Mouse (Mus musculus) kidney, embryonic 15.5 days (tissue): Measurements from ENCODE around the gene Ntrk2. TPM values are rescaled to one million over a fixed set of nuclear protein-coding genes. Genes with fewer than 3 reads are reported as not detected.
A peak's percentile ranks its signal among the peaks of the same experiment; 100 is the strongest.

Source experiments
- ATAC-seq: fragments of 200-750 bp; cut with Nextera tagmentation; replicated peaks from 2 replicates; pipeline ENCODE4 v1.8.0; 2017; ENCODE audit warnings: moderate TSS enrichment; ENCODE audit not compliant: low FRiP score
- H3K27ac ChIP-seq: fragments of 300-500 bp; sonication (generic); 2 replicates; pipeline ENCODE4 v1.5.1; 2015; ENCODE audit warnings: mild to moderate bottlenecking, inconsistent platforms
- H3K27me3 ChIP-seq: fragments of 300-500 bp; sonication (generic); 2 replicates; pipeline ENCODE4 v1.6.1; 2015; ENCODE audit warnings: inconsistent platforms
- H3K36me3 ChIP-seq: fragments of 300-500 bp; sonication (generic); 2 replicates; pipeline ENCODE4 v1.6.1; 2015; ENCODE audit warnings: inconsistent platforms
- H3K4me1 ChIP-seq: fragments of 300-500 bp; sonication (generic); 2 replicates; pipeline ENCODE4 v1.6.1; 2015; ENCODE audit warnings: inconsistent platforms
- H3K4me2 ChIP-seq: fragments of 300-500 bp; sonication (generic); 2 replicates; pipeline ENCODE4 v1.6.1; 2015; ENCODE audit warnings: moderate library complexity, mild to moderate bottlenecking, inconsistent platforms
- H3K4me3 ChIP-seq: fragments of 300-500 bp; sonication (generic); replicated peaks from 2 replicates; pipeline ENCODE4 v1.5.1; 2015; ENCODE audit warnings: mild to moderate bottlenecking, inconsistent platforms
- H3K9ac ChIP-seq: fragments of 300-500 bp; sonication (generic); 2 replicates; pipeline ENCODE4 v1.6.1; 2015; ENCODE audit warnings: mild to moderate bottlenecking, inconsistent platforms
- H3K9me3 ChIP-seq: fragments of 300-500 bp; sonication (generic); replicated peaks from 2 replicates; pipeline ENCODE4 v1.6.1; 2016; ENCODE audit warnings: inconsistent platforms
- WGBS: fragments of 180-500 bp; shearing (Covaris S2); methylation state at CpG from one replicate; pipeline ENCODE4 v1.1.7; 2015; ENCODE audit warnings: mixed read lengths; 5-methylcytosine and 5-hydroxymethylcytosine counted together
- polyA plus RNA-seq: library from polyadenylated mRNA; unstranded; fragments of >200 nt; fragmentation: Nextera tagmentation; extraction: Ambion mirVana; gene quantifications from 2 replicates; pipeline ENCODE4 v1.2.1, GENCODE M21; 2015

The Ntrk2 gene
- polyA plus RNA-seq, 1 experiment from 2014 or later, result 8.6 TPM

DNA sequence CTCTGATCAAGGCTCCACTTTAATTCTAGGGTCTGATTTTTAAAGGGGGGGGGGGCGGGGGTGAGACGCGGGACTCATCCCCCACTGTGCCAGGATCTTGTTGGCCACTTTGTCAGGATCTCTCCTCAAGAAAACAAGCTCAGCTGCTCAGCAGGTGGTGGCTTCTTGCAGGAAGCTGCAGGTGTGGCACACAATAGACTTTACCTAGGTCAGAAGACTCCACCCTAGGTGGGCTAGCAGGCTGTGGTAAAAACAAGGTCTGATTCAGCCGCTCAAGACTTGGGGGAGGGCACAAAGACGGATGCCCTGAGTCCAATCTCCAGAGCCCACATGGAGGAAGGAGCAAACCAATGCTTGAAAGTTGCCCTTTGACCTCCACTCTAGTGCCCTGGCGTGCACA, 148.4 kb downstream of the Ntrk2 start:
- no peak overlapping the region for H3K4me2 ChIP-seq
- 30% methylated on average over 6 of the region's 6 CpGs for WGBS
- peaks cover 5% of the 10 kb centered on the region; the same call in 1 of the 2 replicates for H3K4me1 ChIP-seq
- no peaks in the 10 kb centered on the region for H3K9me3 ChIP-seq
- no peak for ATAC-seq
- no peaks in the 10 kb centered on the region for H3K36me3 ChIP-seq
- H3K27me3 ChIP-seq, result peaks cover 6% of the 10 kb centered on the region; the same call in 1 of the 2 replicates
- H3K27ac ChIP-seq, result no peak overlapping the region
- no peak overlapping the region for H3K4me3 ChIP-seq
- H3K9ac ChIP-seq, result no peak overlapping the region

DNA sequence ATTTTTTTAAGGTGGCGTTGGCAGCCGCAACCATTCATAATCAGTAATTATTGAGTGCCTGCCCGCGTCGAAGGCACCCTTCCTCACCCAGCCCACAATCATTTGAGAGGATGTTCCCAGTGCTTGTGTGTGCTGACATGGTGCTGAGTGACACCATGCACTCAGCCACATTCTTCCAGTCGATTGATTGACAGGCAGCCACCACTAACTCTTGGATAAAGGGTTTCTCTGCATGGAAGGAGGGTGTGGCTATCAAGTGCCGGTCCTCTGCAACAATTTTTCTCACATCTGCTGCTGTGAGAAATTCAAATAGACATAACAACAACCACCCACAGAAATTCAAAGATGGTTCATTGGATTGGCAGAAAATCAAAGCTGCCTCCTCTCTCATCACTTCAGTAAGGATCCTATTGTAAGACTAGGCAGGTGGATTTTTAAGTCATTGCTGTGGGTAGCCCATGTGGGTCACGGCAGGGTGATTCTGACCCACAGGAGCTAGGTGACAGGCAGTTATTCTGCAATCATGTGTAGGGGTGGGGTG, 148.9 kb downstream of the Ntrk2 start:
- H3K4me2 ChIP-seq, result no peak overlapping the region
- ATAC-seq, result no peak
- no peaks in the 10 kb centered on the region for H3K9me3 ChIP-seq
- H3K27ac ChIP-seq, result no peak overlapping the region
- peaks cover 6% of the 10 kb centered on the region; the same call in 1 of the 2 replicates for H3K27me3 ChIP-seq
- H3K4me3 ChIP-seq, result no peak overlapping the region
- WGBS, result 67% methylated on average over 8 of the region's 8 CpGs
- no peak overlapping the region for H3K9ac ChIP-seq
- H3K36me3 ChIP-seq, result no peaks in the 10 kb centered on the region
- peaks cover 5% of the 10 kb centered on the region; the same call in 1 of the 2 replicates for H3K4me1 ChIP-seq

DNA sequence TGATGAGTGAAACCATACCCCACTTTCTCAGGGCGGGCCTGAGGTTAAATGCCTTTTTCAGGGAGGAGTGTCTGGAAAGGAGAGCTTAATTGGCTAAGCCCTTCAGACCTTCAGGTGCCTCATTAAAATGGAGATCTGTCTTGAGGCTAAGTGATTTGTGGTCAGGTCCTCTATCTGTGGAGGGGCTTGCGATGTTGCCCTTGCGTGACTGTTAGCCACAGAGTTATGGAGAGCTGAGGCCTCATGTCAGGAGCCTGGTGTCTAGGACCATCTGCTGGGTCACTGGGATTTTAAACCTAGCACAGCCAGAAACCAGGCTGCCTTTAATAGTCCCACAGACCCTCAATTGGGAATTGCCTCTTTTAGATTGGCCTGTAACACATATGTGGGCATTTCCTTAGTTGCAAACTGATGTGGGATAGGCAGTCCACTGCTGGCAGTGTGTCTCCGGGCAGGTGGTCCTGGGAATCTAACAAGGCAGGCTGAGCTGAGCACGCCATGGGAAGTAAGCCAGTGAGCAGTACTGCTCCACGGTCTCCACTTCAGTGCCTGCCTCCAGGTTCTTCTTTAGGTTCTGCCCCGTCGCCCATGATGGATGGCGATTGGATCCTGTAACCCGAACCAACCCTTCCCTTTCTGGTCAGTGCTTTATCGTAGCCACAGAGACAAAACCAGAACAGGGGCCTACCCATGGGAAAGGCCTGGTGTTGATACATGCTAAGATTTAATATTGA, 152.0 kb downstream of the Ntrk2 start:
- ATAC-seq, result peak; percentile 77
- H3K4me1 ChIP-seq, result peaks cover 5% of the 10 kb centered on the region; the same call in 1 of the 2 replicates
- no peak overlapping the region for H3K9ac ChIP-seq
- no peaks in the 10 kb centered on the region for H3K36me3 ChIP-seq
- peaks cover 6% of the 10 kb centered on the region; the same call in 1 of the 2 replicates for H3K27me3 ChIP-seq
- H3K9me3 ChIP-seq, result no peaks in the 10 kb centered on the region
- H3K27ac ChIP-seq, result peak overlapping the region; percentile 41
- H3K4me2 ChIP-seq, result no peak overlapping the region
- 42% methylated on average over 11 of the region's 11 CpGs for WGBS
- no peak overlapping the region for H3K4me3 ChIP-seq

DNA sequence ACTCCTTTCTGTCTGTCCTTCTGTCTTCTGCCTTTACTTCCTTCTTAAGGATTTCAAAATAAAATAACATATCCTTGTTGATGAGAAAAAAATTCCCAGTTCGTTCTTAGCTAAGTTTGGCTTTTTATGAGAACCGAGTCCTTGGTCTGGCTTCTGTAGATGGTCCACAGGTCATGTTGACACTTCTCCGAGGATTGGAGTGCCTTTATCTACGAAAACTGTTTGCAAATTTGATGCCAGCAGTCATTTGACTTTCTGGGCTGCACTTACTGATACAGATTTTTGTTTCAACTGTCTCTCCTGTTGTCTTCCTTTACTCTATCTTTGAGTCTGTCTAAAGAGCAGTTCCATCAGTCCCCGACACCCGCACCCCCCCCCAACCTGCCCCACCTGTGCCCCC, 154.0 kb downstream of the Ntrk2 start:
- no peak overlapping the region for H3K9ac ChIP-seq
- H3K4me3 ChIP-seq, result no peak overlapping the region
- no peaks in the 10 kb centered on the region for H3K36me3 ChIP-seq
- no peaks in the 10 kb centered on the region for H3K9me3 ChIP-seq
- no peak overlapping the region for H3K27ac ChIP-seq
- ATAC-seq, result no peak
- peaks cover 5% of the 10 kb centered on the region; the same call in 1 of the 2 replicates for H3K4me1 ChIP-seq
- no peak overlapping the region for H3K4me2 ChIP-seq
- WGBS, result 82% methylated on average over 6 of the region's 6 CpGs
- H3K27me3 ChIP-seq, result peaks cover 3% of the 10 kb centered on the region; the same call in 1 of the 2 replicates

DNA sequence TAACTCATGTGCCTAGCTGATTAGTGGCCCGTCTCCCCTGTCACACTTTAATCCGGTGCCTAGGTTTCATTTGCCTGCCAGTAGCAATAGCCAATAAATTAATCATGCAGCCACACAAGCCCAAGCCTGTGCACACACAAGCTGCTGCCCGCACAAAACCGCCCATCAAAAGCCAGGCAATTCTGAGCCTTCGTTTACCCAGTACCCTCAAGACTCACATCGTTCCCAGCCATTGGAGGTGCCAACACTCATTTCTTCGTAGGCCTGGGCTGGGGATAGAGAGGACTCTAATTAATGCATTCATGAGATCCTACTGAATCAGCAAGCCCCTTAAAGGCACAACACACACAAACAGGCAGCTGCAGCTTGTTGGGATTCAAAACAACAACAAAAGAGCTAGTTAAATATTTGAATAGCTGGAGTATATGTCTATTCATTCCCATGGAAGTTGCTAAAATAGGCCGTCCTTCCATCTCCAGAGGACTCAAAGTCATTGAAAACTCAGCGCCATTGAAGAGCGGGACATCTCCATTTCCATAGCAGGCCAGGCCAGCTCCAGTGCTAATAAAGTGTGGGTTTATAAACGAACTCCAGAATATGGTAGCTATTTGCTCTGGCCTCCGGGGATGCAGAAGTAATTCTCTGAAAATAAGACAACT, 158.5 kb downstream of the Ntrk2 start:
- Histone ChIP-seq H3K4me2 (no peak overlapping the region), H3K9me3 (no peaks in the 10 kb centered on the region), H3K4me1 (no peaks in the 10 kb centered on the region), H3K4me3 (no peak overlapping the region), H3K27ac (no peak overlapping the region), H3K36me3 (no peaks in the 10 kb centered on the region), H3K27me3 (no peaks in the 10 kb centered on the region), H3K9ac (no peak overlapping the region)
- WGBS, result 59% methylated on average over 12 of the region's 12 CpGs
- ATAC-seq, result no peak

DNA sequence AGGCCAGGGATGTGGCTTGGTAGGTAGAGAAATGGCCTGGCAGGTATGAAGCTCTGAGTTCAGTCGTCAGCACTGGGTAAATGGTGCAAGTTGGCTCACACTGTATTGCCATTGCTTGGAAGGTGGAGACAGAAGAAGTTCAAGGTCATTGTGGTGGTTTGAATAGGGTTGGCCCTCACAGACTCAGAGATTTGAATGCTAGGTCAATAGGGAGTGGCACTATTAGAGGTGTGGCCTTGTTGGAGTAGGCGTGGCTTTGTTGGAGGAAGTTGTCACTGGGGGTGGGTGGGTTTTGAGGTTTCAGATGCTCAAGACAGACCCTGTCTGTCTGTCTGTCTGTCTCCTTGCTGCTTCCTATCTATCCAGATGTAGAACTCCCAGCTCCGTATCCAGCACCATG, 159.5 kb downstream of the Ntrk2 start:
- no peak overlapping the region for H3K4me3 ChIP-seq
- no peak overlapping the region for H3K4me2 ChIP-seq
- H3K9me3 ChIP-seq, result no peaks in the 10 kb centered on the region
- H3K27ac ChIP-seq, result no peak overlapping the region
- no peaks in the 10 kb centered on the region for H3K4me1 ChIP-seq
- ATAC-seq, result no peak
- no peak overlapping the region for H3K9ac ChIP-seq
- 89% methylated on average over 3 of the region's 3 CpGs for WGBS
- no peaks in the 10 kb centered on the region for H3K36me3 ChIP-seq
- no peaks in the 10 kb centered on the region for H3K27me3 ChIP-seq

DNA sequence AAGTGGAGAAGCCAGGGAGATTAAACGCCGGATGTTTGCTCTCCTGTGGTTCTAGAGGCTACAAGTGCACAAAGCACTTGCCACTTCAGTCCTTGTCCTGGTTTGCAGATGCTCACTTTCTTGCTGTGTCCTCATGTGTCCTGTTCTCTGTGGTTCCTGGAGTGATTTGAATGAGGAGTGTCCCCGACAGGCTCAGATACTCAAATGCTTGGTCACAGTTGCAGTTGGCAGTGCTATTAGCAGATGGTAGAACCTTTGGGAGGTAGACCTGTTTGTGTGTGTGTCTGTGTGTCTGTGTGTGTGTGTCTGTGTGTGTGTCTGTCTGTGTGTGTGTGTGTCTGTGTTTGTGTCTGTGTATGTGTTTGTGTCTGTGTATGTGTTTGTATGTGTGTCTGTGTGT, 160.1 kb downstream of the Ntrk2 start:
- no peaks in the 10 kb centered on the region for H3K9me3 ChIP-seq
- H3K36me3 ChIP-seq, result no peaks in the 10 kb centered on the region
- 86% methylated on average over 3 of the region's 3 CpGs for WGBS
- no peak for ATAC-seq
- 0 out of 2 replicates have a peak, but pooled peaks cover 1% of the 10 kb centered on the region for H3K4me1 ChIP-seq
- H3K27ac ChIP-seq, result no peak overlapping the region
- H3K9ac ChIP-seq, result no peak overlapping the region
- H3K4me3 ChIP-seq, result no peak overlapping the region
- no peaks in the 10 kb centered on the region for H3K27me3 ChIP-seq
- no peak overlapping the region for H3K4me2 ChIP-seq

DNA sequence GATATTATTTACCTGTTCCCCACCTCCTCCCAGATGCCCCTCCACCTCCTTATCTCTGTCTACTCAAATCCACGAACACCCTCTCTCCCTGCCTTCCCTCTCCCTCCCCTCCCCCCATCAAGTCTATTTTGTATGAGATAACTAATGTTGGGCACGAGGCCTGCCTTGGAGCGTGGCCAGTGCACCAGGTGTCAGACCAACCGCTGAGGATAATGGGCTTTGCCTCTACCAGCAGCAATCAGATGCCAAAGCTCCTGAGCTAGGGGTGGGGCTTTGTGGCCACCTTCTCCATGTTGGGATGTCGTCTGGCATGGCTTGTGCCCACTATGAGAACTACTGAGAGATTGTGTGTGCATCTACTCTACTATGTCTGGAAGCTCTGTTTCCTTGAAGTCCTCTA, 161.8 kb downstream of the Ntrk2 start:
- Histone ChIP-seq H3K4me3 (no peak overlapping the region), H3K9me3 (no peaks in the 10 kb centered on the region), H3K4me2 (no peak overlapping the region), H3K27ac (no peak overlapping the region), H3K27me3 (no peaks in the 10 kb centered on the region), H3K4me1 (0 out of 2 replicates have a peak, but pooled peaks cover 4% of the 10 kb centered on the region), H3K9ac (no peak overlapping the region), H3K36me3 (no peaks in the 10 kb centered on the region)
- ATAC-seq, result no peak
- 69% methylated on average over 5 of the region's 5 CpGs for WGBS

DNA sequence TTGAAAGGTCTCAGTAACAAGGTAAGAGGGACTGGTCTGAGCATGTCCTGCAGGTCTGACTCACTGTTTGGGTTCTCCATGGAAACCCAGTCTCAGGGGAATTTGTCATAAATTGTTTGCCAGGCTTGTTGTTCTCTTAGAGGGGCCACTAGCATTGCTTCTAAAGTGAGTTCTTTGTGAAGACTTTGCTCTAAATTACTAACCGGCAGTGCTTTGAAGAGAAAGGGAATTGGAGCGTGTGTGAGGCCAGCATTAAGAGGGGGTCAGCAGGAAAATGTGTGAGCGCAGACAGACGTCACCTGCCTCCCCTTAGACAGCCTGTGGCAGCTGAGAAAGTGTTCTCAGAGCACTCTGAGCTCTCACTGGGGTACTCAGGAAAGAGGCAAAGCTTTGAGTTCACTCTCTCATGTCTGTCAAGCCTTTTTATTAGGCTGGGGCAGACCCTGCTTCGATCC, 165.1 kb downstream of the Ntrk2 start:
- Histone ChIP-seq H3K36me3 (no peaks in the 10 kb centered on the region), H3K4me3 (no peak overlapping the region), H3K9ac (no peak overlapping the region), H3K27me3 (no peaks in the 10 kb centered on the region), H3K27ac (no peak overlapping the region), H3K4me1 (peaks cover 10% of the 10 kb centered on the region), H3K9me3 (no peaks in the 10 kb centered on the region), H3K4me2 (no peak overlapping the region)
- 25% methylated on average over 5 of the region's 5 CpGs for WGBS
- ATAC-seq, result no peak

DNA sequence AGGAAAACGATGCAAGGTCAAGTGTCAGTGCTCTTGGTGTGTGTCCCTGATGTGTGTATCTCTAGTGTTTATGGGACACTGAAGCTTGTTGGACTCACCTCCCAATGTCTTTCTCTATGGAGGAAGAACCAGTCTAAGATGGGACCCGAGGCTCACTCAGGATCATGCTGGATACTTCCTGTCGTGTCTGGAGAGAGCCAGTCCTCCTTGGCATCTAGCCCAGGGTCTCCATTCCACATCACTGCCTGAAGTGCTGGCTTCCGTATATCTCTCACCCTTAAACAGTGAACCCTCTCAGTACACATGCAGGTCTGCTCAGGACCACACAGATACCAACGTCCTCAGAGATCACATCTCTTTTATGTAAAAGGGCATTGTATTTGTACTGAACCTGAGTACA, 166.1 kb downstream of the Ntrk2 start:
- Histone ChIP-seq H3K27ac (no peak overlapping the region), H3K9me3 (no peaks in the 10 kb centered on the region), H3K9ac (no peak overlapping the region), H3K27me3 (no peaks in the 10 kb centered on the region), H3K4me3 (no peak overlapping the region), H3K36me3 (no peaks in the 10 kb centered on the region), H3K4me2 (no peak overlapping the region), H3K4me1 (peaks cover 10% of the 10 kb centered on the region)
- ATAC-seq, result no peak
- 60% methylated on average over 5 of the region's 5 CpGs for WGBS

DNA sequence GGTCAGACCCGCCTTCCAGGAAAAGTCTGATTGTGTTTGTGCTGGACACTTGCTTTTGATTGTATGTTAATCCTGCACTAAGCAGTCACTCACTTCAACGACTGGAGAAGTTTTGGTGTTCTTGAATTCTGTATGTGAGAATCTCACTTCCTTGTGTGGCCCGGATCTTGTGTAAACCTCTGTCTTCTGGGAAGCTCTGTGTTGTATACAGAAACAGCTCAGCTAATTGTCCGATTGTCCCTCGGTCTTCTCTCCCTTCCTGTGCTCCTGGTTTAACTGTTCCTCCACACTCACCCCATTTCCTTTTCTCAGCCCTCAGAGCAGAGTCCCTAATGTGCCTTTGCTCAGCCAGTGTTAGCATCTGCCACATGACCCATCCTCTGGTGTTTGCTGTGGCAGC, 190.1 kb downstream of the Ntrk2 start:
- WGBS, result 74% methylated on average over 5 of the region's 5 CpGs

DNA sequence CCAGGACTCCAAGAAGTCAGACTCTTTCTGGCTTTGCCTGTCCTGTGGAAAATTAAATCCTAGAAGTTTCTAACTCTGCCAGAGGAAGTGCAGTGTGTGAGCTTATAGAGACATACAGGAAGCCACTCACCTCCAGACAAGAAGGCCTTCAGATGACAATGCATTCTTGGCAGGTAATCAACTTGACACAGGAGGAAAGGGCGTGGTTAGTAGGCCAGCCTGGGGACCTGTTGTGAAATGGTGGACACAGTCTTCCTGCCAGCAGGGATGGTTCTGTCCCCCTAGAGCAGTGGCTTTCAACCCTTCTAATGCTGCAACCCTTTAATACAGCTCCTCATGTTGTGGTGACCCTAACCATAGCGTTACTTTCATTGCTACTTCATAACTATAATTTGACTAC, 191.4 kb downstream of the Ntrk2 start:
- no peaks in the 10 kb centered on the region for H3K9me3 ChIP-seq
- H3K4me1 ChIP-seq, result 0 out of 2 replicates have a peak, but pooled peaks cover under 1% of the 10 kb centered on the region
- H3K27ac ChIP-seq, result no peak overlapping the region
- H3K36me3 ChIP-seq, result no peaks in the 10 kb centered on the region
- no peak overlapping the region for H3K9ac ChIP-seq
- 91% methylated on average over 2 of the region's 2 CpGs for WGBS
- no peak overlapping the region for H3K4me2 ChIP-seq
- H3K4me3 ChIP-seq, result no peak overlapping the region
- ATAC-seq, result no peak
- no peaks in the 10 kb centered on the region for H3K27me3 ChIP-seq

More for the DNA sequence above, 190.1 kb downstream of the Ntrk2 start:
- Histone ChIP-seq H3K9ac (no peak overlapping the region), H3K27me3 (no peaks in the 10 kb centered on the region), H3K27ac (no peak overlapping the region), H3K9me3 (no peaks in the 10 kb centered on the region), H3K4me2 (no peak overlapping the region), H3K4me1 (no peaks in the 10 kb centered on the region), H3K36me3 (no peaks in the 10 kb centered on the region), H3K4me3 (no peak overlapping the region)
- no peak for ATAC-seq
